Mouse (Mus musculus): ENCODE results near the gene Ccdc186.

Ccdc186 gene

GRCm38 (mm10) chr19:56800930-56801655 lies 20.9 kb downstream of the Ccdc186 start:
- 71% methylated on average over 7 of the region's 7 CpGs for WGBS

GRCm38 (mm10) chr19:56800226-56800625 lies 21.8 kb downstream of the Ccdc186 start:
- WGBS, result 86% methylated on average over 8 of the region's 8 CpGs

- 88% methylated on average over 11 of the region's 11 CpGs for WGBS
Measured at GRCm38 (mm10) chr19:56797376-56797775, 24.6 kb downstream of the Ccdc186 start.

- 64% methylated on average over 5 of the region's 5 CpGs for WGBS
Measured at GRCm38 (mm10) chr19:56788952-56789351, 33.0 kb downstream of the Ccdc186 start.

GRCm38 (mm10) chr19:56787911-56788310 lies 34.1 kb downstream of the Ccdc186 start:
- WGBS, result 91% methylated on average over 7 of the region's 7 CpGs

- WGBS, result 86% methylated on average over 7 of the region's 7 CpGs
Measured at GRCm38 (mm10) chr19:56778532-56778931, 43.5 kb downstream of the Ccdc186 start.

GRCm38 (mm10) chr19:56776719-56777382 lies 45.1 kb downstream of the Ccdc186 start:
- 40% methylated on average over 16 of the region's 16 CpGs for WGBS

GRCm38 (mm10) chr19:56775893-56776718 lies 45.9 kb downstream of the Ccdc186 start:
- 34% methylated on average over 18 of the region's 18 CpGs for WGBS

GRCm38 (mm10) chr19:56774971-56775892 lies 46.8 kb downstream of the Ccdc186 start:
- WGBS, result 42% methylated on average over 24 of the region's 24 CpGs

- WGBS, result 75% methylated on average over 9 of the region's 9 CpGs
Measured at GRCm38 (mm10) chr19:56774408-56774962, 47.5 kb downstream of the Ccdc186 start.

- WGBS, result 50% methylated on average over 10 of the region's 10 CpGs
Measured at GRCm38 (mm10) chr19:56773393-56773971, 48.5 kb downstream of the Ccdc186 start.

GRCm38 (mm10) chr19:56772158-56772557 lies 49.8 kb downstream of the Ccdc186 start:
- WGBS, result 60% methylated on average over 7 of the region's 7 CpGs

GRCm38 (mm10) chr19:56769024-56769423 lies 53.0 kb downstream of the Ccdc186 start:
- WGBS, result 56% methylated on average over 9 of the region's 9 CpGs

- whole genome bisulfite sequencing, result 95% methylated on average over 4 of the region's 4 CpGs
Measured at GRCm38 (mm10) chr19:56762686-56763085, 59.3 kb downstream of the Ccdc186 start.

GRCm38 (mm10) chr19:56761727-56762126 lies 60.3 kb downstream of the Ccdc186 start:
- 85% methylated on average over 2 of the region's 2 CpGs for WGBS

- 76% methylated on average over 5 of the region's 5 CpGs for WGBS
Measured at GRCm38 (mm10) chr19:56761096-56761495, 60.9 kb downstream of the Ccdc186 start.

- 84% methylated on average over 8 of the region's 8 CpGs for WGBS
Measured at GRCm38 (mm10) chr19:56760306-56760940, 61.6 kb downstream of the Ccdc186 start.

GRCm38 (mm10) chr19:56759740-56760139 lies 62.2 kb downstream of the Ccdc186 start:
- WGBS, result 52% methylated on average over 4 of the region's 4 CpGs

- 99% methylated on average over 2 of the region's 2 CpGs for WGBS
Measured at GRCm38 (mm10) chr19:56758311-56758710, 63.7 kb downstream of the Ccdc186 start.

GRCm38 (mm10) chr19:56756412-56756811 lies 65.6 kb downstream of the Ccdc186 start:
- WGBS, result 69% methylated on average over 10 of the region's 10 CpGs

Data from cerebral cortex, adult 2 months (tissue).